Mouse (Mus musculus) liver, embryonic 14.5 days (tissue): Measurements from ENCODE around the gene Cdc42ep2. TPM values are rescaled to one million over a fixed set of nuclear protein-coding genes. Genes with fewer than 3 reads are reported as not detected.

Source experiments
- ATAC-seq: fragments of 200-750 bp; cut with Nextera tagmentation; 2 replicates; pipeline ENCODE4 v1.8.0; 2017; ENCODE audit warnings: moderate number of reproducible peaks, mild to moderate bottlenecking, moderate library complexity; ENCODE audit not compliant: insufficient read depth
- DNase-seq, 3 experiments: peaks; one replicate each; pipeline ENCODE4 v3.0.0-alpha.2; 2012 to 2013; ENCODE audit warnings: low read depth in 3 of 3, low spot score in 3 of 3
- H3K27ac ChIP-seq: fragments of 300-500 bp; sonication (generic); 2 replicates; pipeline ENCODE4 v1.5.1; 2014; ENCODE audit warnings: moderate library complexity, mild to moderate bottlenecking, control low read depth, inconsistent platforms
- H3K27me3 ChIP-seq: fragments of 300-500 bp; sonication (generic); 2 replicates; pipeline ENCODE4 v1.6.1; 2014; ENCODE audit warnings: mild to moderate bottlenecking, low read length, moderate library complexity; ENCODE audit not compliant: control insufficient read depth, insufficient read depth
- H3K36me3 ChIP-seq: fragments of 300-500 bp; sonication (generic); replicated peaks from 2 replicates; pipeline ENCODE4 v1.6.1; 2014; ENCODE audit warnings: low read depth; ENCODE audit not compliant: control insufficient read depth, insufficient read depth
- H3K4me1 ChIP-seq, 2 experiments: fragments of 200-500 bp in 1 of 2; fragments of 300-500 bp in 1 of 2; sonication (generic) in 1 of 2; replicated peaks; 2 replicates each; pipeline ENCODE4 v1.6.1; 2012 to 2014; ENCODE audit warnings: antibody characterized with exemption in 1 of 2, inconsistent platforms in 1 of 2, low read length in 1 of 2; ENCODE audit not compliant: control insufficient read depth in 2 of 2, insufficient read depth in 2 of 2
- H3K4me2 ChIP-seq: fragments of 300-500 bp; sonication (generic); 2 replicates; pipeline ENCODE4 v1.6.1; 2014; ENCODE audit warnings: low read depth, mild to moderate bottlenecking, control low read depth, moderate library complexity
- H3K4me3 ChIP-seq, 2 experiments: fragments of 200-500 bp in 1 of 2; fragments of 300-500 bp in 1 of 2; sonication (generic) in 1 of 2; 2 replicates each; pipeline ENCODE4 v1.5.1; 2012 to 2014; ENCODE audit warnings: low read depth in 2 of 2, low read length in 2 of 2, mild to moderate bottlenecking in 2 of 2, control low read depth in 1 of 2, inconsistent platforms in 1 of 2, moderate library complexity in 1 of 2; ENCODE audit not compliant: insufficient read depth in 1 of 2
- H3K9ac ChIP-seq: fragments of 300-500 bp; sonication (generic); replicated peaks from 2 replicates; pipeline ENCODE4 v1.6.1; 2014; ENCODE audit warnings: mild to moderate bottlenecking, control low read depth, moderate library complexity
- H3K9me3 ChIP-seq: fragments of 300-500 bp; sonication (generic); 2 replicates; pipeline ENCODE4 v1.6.1; 2016; ENCODE audit warnings: low read length, mixed read lengths; ENCODE audit not compliant: control insufficient read depth
- CTCF ChIP-seq: IDR thresholded peaks from 2 replicates; pipeline ENCODE4 v1.5.1; 2016; ENCODE audit warnings: antibody characterized with exemption, low read depth, control low read depth
- EP300 ChIP-seq: IDR thresholded peaks from 2 replicates; pipeline ENCODE4 v1.6.1; 2016; ENCODE audit warnings: antibody characterized with exemption, low read depth
- WGBS: fragments of 180-500 bp; shearing (Covaris S2); extraction: QIAGEN DNeasy Blood & Tissue Kit; methylation state at CpG from one replicate; pipeline ENCODE4 v1.1.7; 2014; ENCODE audit not compliant: insufficient replicate concordance; 5-methylcytosine and 5-hydroxymethylcytosine counted together
- polyA plus RNA-seq, 2 experiments: library from polyadenylated mRNA; depleted of rRNA in 1 of 2; stranded (reverse) in 1 of 2; unstranded in 1 of 2; fragments of >200 nt; fragmentation: Nextera tagmentation in 1 of 2; extraction: Ambion mirVana in 1 of 2; gene quantifications; 2 replicates each; pipeline versions ENCODE4 v1.2.1 to v1.2.3; 2012 to 2014

The Cdc42ep2 gene
- 2.2 and 2.3 TPM in 2 replicates for polyA plus RNA-seq (2012; rRNA removed)
- 1.6 and 2.1 TPM in 2 replicates for polyA plus RNA-seq (2014; fragmentation: Nextera tagmentation; extraction: Ambion mirVana)

DNA sequence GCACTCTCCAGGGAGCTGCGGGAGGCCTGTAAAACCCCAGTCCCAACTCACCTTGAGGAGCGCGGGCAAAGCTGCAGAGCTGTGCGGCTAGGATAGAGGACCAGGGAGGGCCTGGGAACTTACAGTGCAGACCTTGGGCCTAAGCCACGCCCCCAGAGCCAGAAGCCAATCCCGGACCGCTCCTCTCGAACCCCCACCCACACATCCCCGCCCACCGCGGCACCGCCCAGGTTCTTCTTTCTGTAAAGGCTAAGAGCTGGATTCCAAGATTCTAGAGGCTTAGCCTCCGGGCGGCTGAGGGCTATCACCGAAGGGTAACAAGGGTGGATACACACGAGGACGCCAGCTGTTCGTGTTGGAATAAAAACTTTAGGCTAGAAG lies at the start of gene Cdc42ep2:
Cdc42ep2 (minus strand) TSS at position 104 of the 381 bp plus-strand sequence.
- ATAC-seq: peak; percentile 82
- H3K27ac ChIP-seq: peak within 1 kb of the TSS; percentile 73
- peaks cover 34 to 37% of the 10 kb centered on the region in 2 experiments for H3K4me1 ChIP-seq
- DNase-seq: peak; percentile 91 to 93 (median 93)
- peak within 1 kb of the TSS; percentile 63 for H3K9ac ChIP-seq
- WGBS: 0% methylated on average over 18 of the region's 18 CpGs
- no peaks in the 10 kb centered on the region for H3K9me3 ChIP-seq
- TF ChIP-seq CTCF (no peak), EP300 (no peak)
- H3K4me3 ChIP-seq: peak within 1 kb of the TSS; percentile 68
- H3K27me3 ChIP-seq: peaks cover 7% of the 10 kb centered on the region
- H3K36me3 ChIP-seq: no peaks in the 10 kb centered on the region
- peak within 1 kb of the TSS; percentile 100 for H3K4me2 ChIP-seq

DNA sequence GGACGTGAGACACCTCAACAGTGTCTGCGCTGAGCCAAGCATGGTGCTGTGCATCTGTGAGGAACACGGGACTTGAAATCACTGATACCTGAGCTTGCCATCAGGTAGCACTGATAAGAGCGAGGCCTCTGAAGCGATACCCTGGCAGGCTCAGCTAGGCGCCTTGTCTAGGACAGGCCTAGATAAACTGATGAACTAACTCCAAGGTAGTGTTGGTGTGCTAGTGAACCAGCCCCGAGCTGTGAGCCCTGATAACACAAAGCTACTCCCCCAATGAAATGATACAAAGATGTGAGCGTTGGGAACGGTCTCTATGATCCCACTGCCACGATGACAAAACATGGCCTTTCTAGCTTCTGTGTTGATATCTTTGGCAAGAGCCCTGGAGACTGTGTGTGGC lies 43.0 kb upstream of the Cdc42ep2 start:
- ATAC-seq (peak; percentile 83), DNase-seq (peak; percentile 75 to 83 (median 80))
- Histone ChIP-seq H3K4me3 (peak overlapping the region in 1 of 2 experiments; percentile 38; a peak in 2 of 4 replicates), H3K4me2 (peak overlapping the region; percentile 79), H3K27me3 (no peaks in the 10 kb centered on the region), H3K36me3 (no peaks in the 10 kb centered on the region; the same call in 1 of the 2 replicates), H3K4me1 (peaks cover 42 to 50% of the 10 kb centered on the region in 2 experiments), H3K9ac (peak overlapping the region; percentile 66), H3K9me3 (no peaks in the 10 kb centered on the region), H3K27ac (peak overlapping the region; percentile 94)
- 12% methylated on average over 10 of the region's 10 CpGs for WGBS
- TF ChIP-seq EP300: peak; percentile 94
- no peak for TF ChIP-seq CTCF

DNA sequence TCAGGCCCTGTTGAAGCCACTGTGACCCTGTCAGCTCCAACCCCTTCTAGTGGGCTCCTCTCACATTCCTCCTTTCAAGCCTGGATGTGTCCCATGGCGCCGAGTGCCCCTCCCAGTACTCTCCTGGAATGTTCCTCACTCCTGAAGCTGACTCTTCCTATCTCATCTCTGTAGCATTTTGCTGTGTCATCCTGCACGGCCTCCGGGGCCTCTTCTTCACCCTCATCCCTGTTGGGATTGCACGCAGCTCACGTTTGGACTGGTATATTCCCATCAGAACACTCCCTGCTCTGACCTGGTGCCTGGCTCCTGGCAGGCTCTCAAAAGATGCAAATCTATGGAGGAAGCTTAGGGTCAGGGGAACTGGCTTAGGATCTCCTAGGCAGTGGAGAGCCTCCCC lies 42.2 kb upstream of the Cdc42ep2 start:
- WGBS: 17% methylated on average over 6 of the region's 6 CpGs
- Histone ChIP-seq H3K4me3 (peak overlapping the region; percentile 36 to 38; a peak in 3 of 4 replicates), H3K27ac (peak overlapping the region; percentile 94), H3K36me3 (peaks cover 1% of the 10 kb centered on the region), H3K9ac (peak overlapping the region; percentile 66), H3K27me3 (no peaks in the 10 kb centered on the region), H3K4me1 (peaks cover 46 to 54% of the 10 kb centered on the region in 2 experiments), H3K9me3 (no peaks in the 10 kb centered on the region), H3K4me2 (peak overlapping the region; percentile 79)
- ATAC-seq: peak; percentile 64
- TF ChIP-seq CTCF (no peak), EP300 (peak; percentile 48; the same call in 1 of the 2 replicates)
- DNase-seq: peak; percentile 73 to 79 (median 75)

DNA sequence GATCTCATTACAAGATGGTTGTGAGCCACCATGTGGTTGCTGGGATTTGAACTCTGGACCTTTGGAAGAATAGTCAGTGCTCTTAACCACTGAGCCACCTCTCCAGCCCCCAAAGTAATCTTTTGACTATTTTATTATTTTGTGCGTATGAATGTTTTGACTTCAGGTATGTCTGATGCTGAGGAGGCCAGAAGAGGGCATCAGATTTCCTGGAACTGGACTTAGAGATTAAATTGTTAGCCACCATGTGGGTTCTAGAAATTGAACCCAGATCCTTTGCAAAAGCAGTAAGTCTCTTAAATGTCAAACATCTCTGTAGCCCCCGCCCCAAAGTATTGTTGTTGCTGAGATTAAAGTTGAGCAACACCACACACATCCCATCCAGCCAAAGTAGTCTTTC lies 41.3 kb upstream of the Cdc42ep2 start:
- Histone ChIP-seq H3K4me1 (peaks cover 46 to 54% of the 10 kb centered on the region in 2 experiments), H3K27ac (peak overlapping the region; percentile 94), H3K4me3 (no peak overlapping the region), H3K27me3 (no peaks in the 10 kb centered on the region), H3K4me2 (no peak overlapping the region; the same call in 1 of the 2 replicates), H3K36me3 (peaks cover 9% of the 10 kb centered on the region), H3K9ac (peak overlapping the region; percentile 66), H3K9me3 (no peaks in the 10 kb centered on the region)
- DNase-seq: no peak
- no peak for ATAC-seq
- TF ChIP-seq CTCF (no peak), EP300 (no peak)
- 73% methylated on average over 2 of the region's 2 CpGs for WGBS

DNA sequence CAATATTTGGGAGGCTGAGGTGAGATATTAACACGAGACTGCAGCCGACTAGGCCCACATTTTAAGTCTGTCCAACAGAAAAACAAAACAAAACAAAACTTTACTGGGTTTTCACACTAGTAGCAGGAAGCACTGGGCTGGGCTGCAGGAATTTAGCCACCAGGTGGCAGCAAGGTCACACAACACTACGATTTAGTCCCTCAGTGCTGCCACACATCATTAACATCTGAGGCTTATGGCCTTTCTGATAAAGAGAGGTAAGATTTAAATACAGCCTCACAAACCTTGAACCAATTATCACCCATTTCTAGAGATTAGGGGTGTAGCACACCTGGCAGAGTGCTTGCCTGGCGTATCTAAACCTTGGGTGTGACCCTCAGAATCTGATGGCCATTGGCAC lies 40.7 kb upstream of the Cdc42ep2 start:
- Histone ChIP-seq H3K4me3 (no peak overlapping the region), H3K4me1 (peaks cover 46 to 54% of the 10 kb centered on the region in 2 experiments), H3K36me3 (peaks cover 13% of the 10 kb centered on the region), H3K27ac (peak overlapping the region; percentile 94), H3K27me3 (no peaks in the 10 kb centered on the region), H3K9me3 (no peaks in the 10 kb centered on the region), H3K4me2 (peak overlapping the region; percentile 99), H3K9ac (no peak overlapping the region; the same call in 1 of the 2 replicates)
- TF ChIP-seq EP300 (peak; percentile 17; the same call in 1 of the 2 replicates), CTCF (peak; percentile 97)
- WGBS: 4% methylated on average over 4 of the region's 4 CpGs
- ATAC-seq (no peak), DNase-seq (peak; percentile 76 to 81 (median 79))
